Mouse (Mus musculus): Measurements from ENCODE around the gene C130060K24Rik. TPM values are rescaled to one million over a fixed set of nuclear protein-coding genes. Genes with fewer than 3 reads are reported as not detected.
A peak's percentile ranks its signal among the peaks of the same experiment; 100 is the strongest.

Gene C130060K24Rik
- under 1 TPM; 0.32 to 0.43 TPM for total RNA-seq (2021)
- long read RNA-seq, experiment 1 = 0 reads
- long read RNA-seq, experiment 2 = 0 reads

GRCm38 (mm10) chr6:65380918-65381772 lies at the start of gene C130060K24Rik:
Gene C130060K24Rik (plus strand): TSS chr6:65381105.
- no peak for DNase-seq (ENCODE audit: low spot score in 2 of 2)

- DNase-seq (ENCODE audit: low spot score in 2 of 2) = no peak
Measured at GRCm38 (mm10) chr6:65334246-65334645, 46.7 kb upstream of the C130060K24Rik start.

GRCm38 (mm10) chr6:65339391-65339790 lies 41.5 kb upstream of the C130060K24Rik start:
- no peak for DNase-seq (ENCODE audit: low spot score in 2 of 2)

GRCm38 (mm10) chr6:65341360-65341759 lies 39.5 kb upstream of the C130060K24Rik start:
- no peak for DNase-seq (ENCODE audit: low spot score in 2 of 2)

GRCm38 (mm10) chr6:65347736-65348135 lies 33.2 kb upstream of the C130060K24Rik start:
- DNase-seq (ENCODE audit: low spot score in 2 of 2) = peak in 1 of 2 experiments; percentile 3

- DNase-seq (ENCODE audit: low spot score in 2 of 2) = no peak
Measured at GRCm38 (mm10) chr6:65348255-65348654, 32.6 kb upstream of the C130060K24Rik start.

GRCm38 (mm10) chr6:65351622-65352021 lies 29.3 kb upstream of the C130060K24Rik start:
- DNase-seq (ENCODE audit: low spot score in 2 of 2) = no peak

GRCm38 (mm10) chr6:65375918-65376317 lies 5.0 kb upstream of the C130060K24Rik start:
- no peak for DNase-seq (ENCODE audit: low spot score in 2 of 2)

- no peak for DNase-seq (ENCODE audit: low spot score in 2 of 2)
Measured at GRCm38 (mm10) chr6:65421888-65422287, 41.0 kb downstream of the C130060K24Rik start.

- peak in 1 of 2 experiments; percentile 3 for DNase-seq (ENCODE audit: low spot score in 2 of 2)
Measured at GRCm38 (mm10) chr6:65427065-65427464, 46.2 kb downstream of the C130060K24Rik start.

GRCm38 (mm10) chr6:65433159-65433558 lies 52.3 kb downstream of the C130060K24Rik start:
- no peak for DNase-seq (ENCODE audit: low spot score in 2 of 2)

GRCm38 (mm10) chr6:65453465-65453864 lies 72.6 kb downstream of the C130060K24Rik start:
- DNase-seq (ENCODE audit: low spot score in 2 of 2) = peak in 1 of 2 experiments; percentile 49

- DNase-seq (ENCODE audit: low spot score in 2 of 2) = no peak
Measured at GRCm38 (mm10) chr6:65465294-65465693, 84.4 kb downstream of the C130060K24Rik start.

- DNase-seq (ENCODE audit: low spot score in 2 of 2) = no peak
Measured at GRCm38 (mm10) chr6:65470320-65470719, 89.4 kb downstream of the C130060K24Rik start.

- DNase-seq (ENCODE audit: low spot score in 2 of 2) = no peak
Measured at GRCm38 (mm10) chr6:65472455-65472854, 91.5 kb downstream of the C130060K24Rik start.

- no peak for DNase-seq (ENCODE audit: low spot score in 2 of 2)
Measured at GRCm38 (mm10) chr6:65498786-65499185, 117.9 kb downstream of the C130060K24Rik start.

Other genes with a start within 250 kb of the C130060K24Rik start
- 1 to 10 TPM; 5.3 to 5.9 TPM for gene Hpgds, start 236.2 kb upstream of the C130060K24Rik start, total RNA-seq (2021)
- gene Tnip3, start 144.2 kb downstream of the C130060K24Rik start, total RNA-seq (2021) = not detected